25 mouse cellular contexts compared by ENCODE assay signal in the genomic region with DNA sequence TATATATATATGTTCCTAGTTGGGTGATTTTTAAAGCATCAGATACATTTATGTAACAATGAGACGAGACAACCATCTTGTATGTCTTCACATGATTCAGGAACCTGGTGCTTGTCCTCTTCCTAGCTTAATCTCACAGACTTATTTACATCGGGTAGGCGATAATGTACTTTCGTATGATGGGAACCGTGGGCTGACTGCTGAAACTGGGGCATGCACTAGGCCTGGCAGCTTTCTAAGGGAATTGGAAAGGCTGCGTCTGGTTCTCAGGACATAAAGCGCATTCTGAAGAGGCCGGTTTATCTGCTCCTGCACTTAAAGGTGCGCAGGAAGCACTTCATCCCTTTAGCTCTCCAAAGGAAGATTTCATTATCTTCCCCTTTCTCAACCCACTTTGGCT. TPM values are rescaled to one million over a fixed set of nuclear protein-coding genes. Genes with fewer than 3 reads are reported as not detected.
A peak's percentile ranks its signal among the peaks of the same experiment; 100 is the strongest.
DNase-seq lines count a peak whose midpoint lies in the region; ATAC-seq lines count a peak whose summit lies in the region.
"Had no signal": no experiment of that assay in that cellular context is flagged by ENCODE, and none has a peak within 500 bp of the region (broad histone marks: within the 10 kb centered on the region; RNA-seq: fewer than 3 reads in every experiment).

No protein-coding gene starts in this region.

- no peaks in the 10 kb centered on the region for H3K9me3 ChIP-seq in midbrain, embryonic 16.5 days (replicated peaks; ENCODE audit: control insufficient read depth, low read length, poor library complexity, severe bottlenecking)
- H3K9me3 ChIP-seq in midbrain, embryonic 11.5 days (ENCODE audit: control insufficient read depth, low read length) = no peaks in the 10 kb centered on the region
- H3K9me3 ChIP-seq: embryonic facial prominence, embryonic 13.5 days; forebrain, embryonic 10.5 days; hindbrain, embryonic 15.5 days; kidney, embryonic 15.5 days; limb, embryonic 12.5 days; liver, embryonic 15.5 days; neural tube, embryonic 13.5 days had no signal

- ATAC-seq in midbrain, embryonic 16.5 days = peak; percentile 14; the same call in 1 of the 2 replicates
- no peak for ATAC-seq in midbrain, embryonic 11.5 days (ENCODE audit: low FRiP score)
- ATAC-seq in megakaryocyte-erythroid progenitor cell, adult 5-6 weeks (replicated peaks; ENCODE audit: low FRiP score, low TSS enrichment, poor library complexity, severe bottlenecking) = no peak
- ATAC-seq: CD4-positive, CD25-positive, alpha-beta regulatory T cell, adult 4 months had no signal

- intact Hi-C loops in left cerebral cortex, postnatal 10 days (cut with DNase I) = no loop called here

- DNase-seq in frontal cortex, postnatal 36 days (ENCODE audit: low spot score in 2 of 2) = peak; percentile 44 to 45
- no peak for DNase-seq in frontal cortex, postnatal 25 days (ENCODE audit: low spot score in 2 of 2)
- peak; percentile 32 for DNase-seq in left cerebral cortex, adult 11 months (ENCODE audit: low spot score)
- DNase-seq in left cerebral cortex, postnatal 10 days (ENCODE audit: extremely low spot score in 1 of 2, low spot score in 2 of 2) = no peak
- DNase-seq in midbrain, embryonic 11.5 days (ENCODE audit: low spot score, missing footprints) = no peak
- DNase-seq: adrenal gland, postnatal 14 days; cerebellum, adult 18-20 months; gastrocnemius, postnatal 10 days; kidney, adult 18-20 months; kidney, postnatal 25 days; lung, embryonic 14.5 days; lung, postnatal 14 days; spleen, adult 18-20 months; thymus, postnatal 14 days had no signal

- peaks cover 10% of the 10 kb centered on the region for H3K36me3 ChIP-seq in midbrain, embryonic 16.5 days (ENCODE audit: control insufficient read depth, insufficient read depth, low read length)
- peaks cover 7% of the 10 kb centered on the region for H3K36me3 ChIP-seq in midbrain, embryonic 11.5 days (ENCODE audit: control insufficient read depth, insufficient read depth, low read length)

- no peak overlapping the region for H3K9ac ChIP-seq in midbrain, embryonic 16.5 days (ENCODE audit: low read depth, low read length)
- no peak overlapping the region for H3K9ac ChIP-seq in midbrain, embryonic 11.5 days (ENCODE audit: low read length)
- H3K9ac ChIP-seq: embryonic facial prominence, embryonic 13.5 days; hindbrain, embryonic 15.5 days; kidney, embryonic 15.5 days; limb, embryonic 12.5 days; liver, embryonic 15.5 days; lung, embryonic 14.5 days; neural tube, embryonic 13.5 days had no signal

- WGBS in midbrain, embryonic 16.5 days = 77% methylated on average over 9 of the region's 9 CpGs
- WGBS in midbrain, embryonic 11.5 days = 93% methylated on average over 9 of the region's 9 CpGs

- H3K4me1 ChIP-seq in midbrain, embryonic 16.5 days (ENCODE audit: control insufficient read depth, insufficient read depth, low read length) = peaks cover 6% of the 10 kb centered on the region; the same call in 1 of the 2 replicates
- no peaks in the 10 kb centered on the region for H3K4me1 ChIP-seq in midbrain, embryonic 11.5 days (ENCODE audit: control insufficient read depth, insufficient read depth, low read length)
- H3K4me1 ChIP-seq: embryonic facial prominence, embryonic 13.5 days; forebrain, embryonic 10.5 days; kidney, embryonic 15.5 days; limb, embryonic 12.5 days; liver, embryonic 15.5 days; neural tube, embryonic 13.5 days had no signal

- no peaks in the 10 kb centered on the region for H3K27me3 ChIP-seq in midbrain, embryonic 16.5 days (ENCODE audit: control insufficient read depth, insufficient read depth, low read depth, low read length)
- no peaks in the 10 kb centered on the region for H3K27me3 ChIP-seq in midbrain, embryonic 11.5 days (ENCODE audit: control insufficient read depth, insufficient read depth, low read length)
- H3K27me3 ChIP-seq: embryonic facial prominence, embryonic 13.5 days; hindbrain, embryonic 15.5 days; kidney, embryonic 15.5 days; limb, embryonic 12.5 days; liver, embryonic 15.5 days; neural tube, embryonic 13.5 days had no signal

- no peak overlapping the region for H3K4me2 ChIP-seq in midbrain, embryonic 16.5 days (ENCODE audit: low read length)
- no peak overlapping the region for H3K4me2 ChIP-seq in midbrain, embryonic 11.5 days
- H3K4me2 ChIP-seq: embryonic facial prominence, embryonic 13.5 days; heart, embryonic 11.5 days; hindbrain, embryonic 15.5 days; kidney, embryonic 15.5 days; limb, embryonic 12.5 days; liver, embryonic 15.5 days; lung, embryonic 14.5 days; neural tube, embryonic 13.5 days had no signal

- no peak overlapping the region for H3K27ac ChIP-seq in midbrain, embryonic 16.5 days (ENCODE audit: low read length)
- no peak overlapping the region for H3K27ac ChIP-seq in midbrain, embryonic 11.5 days (ENCODE audit: low read depth, low read length)
- H3K27ac ChIP-seq: embryonic facial prominence, embryonic 13.5 days; forebrain, embryonic 10.5 days; hindbrain, embryonic 15.5 days; kidney, embryonic 15.5 days; limb, embryonic 12.5 days; liver, embryonic 15.5 days; neural tube, embryonic 13.5 days had no signal

- H3K4me3 ChIP-seq in midbrain, embryonic 16.5 days (ENCODE audit: low read depth, low read length) = no peak overlapping the region
- no peak overlapping the region for H3K4me3 ChIP-seq in midbrain, embryonic 11.5 days (ENCODE audit: low read depth, low read length)
- H3K4me3 ChIP-seq: embryonic facial prominence, embryonic 13.5 days; forebrain, embryonic 10.5 days; hindbrain, embryonic 15.5 days; kidney, embryonic 15.5 days; limb, embryonic 12.5 days; liver, embryonic 15.5 days; neural tube, embryonic 13.5 days had no signal

RNA-seq across cellular contexts. Expression of a gene that starts 32.8 kb away (rescaled TPM):
- 10 to 100 TPM; 18.3 to 19.6 TPM for total RNA-seq in left cerebral cortex, postnatal 10 days (2021)
- polyA plus RNA-seq in midbrain, embryonic 16.5 days (2015; fragmentation: Nextera tagmentation; extraction: Ambion mirVana) = 31.9 and 35.3 TPM in 2 replicates
- 59.3 and 64.1 TPM in 2 replicates for polyA plus RNA-seq in midbrain, embryonic 11.5 days (2014; fragmentation: Nextera tagmentation; extraction: Ambion mirVana)
- total RNA-seq in megakaryocyte-erythroid progenitor cell, adult 5-6 weeks (2014; fragmentation: Nextera tagmentation) = 17.5 and 19.5 TPM in 2 replicates
- total RNA-seq in megakaryocyte-erythroid progenitor cell, adult 5-6 weeks (2017) = 26.4 and 29.9 TPM in 2 replicates

RNA-seq across cellular contexts. Expression of a gene that starts 32.9 kb away (rescaled TPM):
- 1 to 10 TPM; 8.8 to 9.4 TPM for total RNA-seq in left cerebral cortex, postnatal 10 days (2021)
- polyA plus RNA-seq in midbrain, embryonic 16.5 days (2015; fragmentation: Nextera tagmentation; extraction: Ambion mirVana) = 17.2 and 18.8 TPM in 2 replicates
- 49.6 and 52.4 TPM in 2 replicates for polyA plus RNA-seq in midbrain, embryonic 11.5 days (2014; fragmentation: Nextera tagmentation; extraction: Ambion mirVana)
- 10.9 and 13.7 TPM in 2 replicates for total RNA-seq in megakaryocyte-erythroid progenitor cell, adult 5-6 weeks (2014; fragmentation: Nextera tagmentation)
- 10.3 and 16.8 TPM in 2 replicates for total RNA-seq in megakaryocyte-erythroid progenitor cell, adult 5-6 weeks (2017)

Comparison
In these comparisons a context has a peak if more than half of its experiments do, and no peak if none do; other contexts are left out.
1. DNase-seq: peak in frontal cortex, postnatal 36 days (2 of 2) and left cerebral cortex, adult 11 months (single experiment); none in frontal cortex, postnatal 25 days (0 of 2), left cerebral cortex, postnatal 10 days (0 of 2) and midbrain, embryonic 11.5 days (single experiment).